Mouse (Mus musculus) forebrain, embryonic 11.5 days (tissue): Measurements from ENCODE around the gene Gm2056. TPM values are rescaled to one million over a fixed set of nuclear protein-coding genes. Genes with fewer than 3 reads are reported as not detected.
"Not testable (repeated sequence)": the region's sequence is repeated elsewhere in the genome, so short reads cannot be mapped to it uniquely, and the experiment has no call there.

Source experiments
- ATAC-seq: fragments of 200-750 bp; cut with Nextera tagmentation; replicated peaks from 2 replicates; pipeline ENCODE4 v1.8.0; 2017; ENCODE audit warnings: moderate TSS enrichment; ENCODE audit not compliant: low FRiP score
- DNase-seq: peaks from one replicate; pipeline ENCODE4 v3.0.0-alpha.2; 2017; ENCODE audit warnings: low spot score
- H3K27ac ChIP-seq: fragments of 300-500 bp; sonication (generic); 2 replicates; pipeline ENCODE4 v1.5.1; 2014; ENCODE audit warnings: low read depth, low read length
- H3K27me3 ChIP-seq: fragments of 300-500 bp; sonication (generic); 2 replicates; pipeline ENCODE4 v1.6.1; 2014; ENCODE audit warnings: mild to moderate bottlenecking, low read length, mixed read lengths; ENCODE audit not compliant: control insufficient read depth, insufficient read depth
- H3K36me3 ChIP-seq: fragments of 300-500 bp; sonication (generic); 2 replicates; pipeline ENCODE4 v1.6.1; 2014; ENCODE audit warnings: mild to moderate bottlenecking, low read length, moderate library complexity, mixed read lengths; ENCODE audit not compliant: control insufficient read depth, insufficient read depth
- H3K4me1 ChIP-seq: fragments of 300-500 bp; sonication (generic); replicated peaks from 2 replicates; pipeline ENCODE4 v1.6.1; 2014; ENCODE audit warnings: low read length, mixed read lengths; ENCODE audit not compliant: control insufficient read depth, insufficient read depth
- H3K4me2 ChIP-seq: fragments of 300-500 bp; sonication (generic); 2 replicates; pipeline ENCODE4 v1.6.1; 2014; ENCODE audit warnings: low read depth, mild to moderate bottlenecking, low read length, moderate library complexity, mixed read lengths; ENCODE audit not compliant: severe bottlenecking
- H3K4me3 ChIP-seq: fragments of 300-500 bp; sonication (generic); 2 replicates; pipeline ENCODE4 v1.5.1; 2014; ENCODE audit warnings: low read depth, low read length
- H3K9ac ChIP-seq: fragments of 300-500 bp; sonication (generic); 2 replicates; pipeline ENCODE4 v1.6.1; 2014; ENCODE audit warnings: low read length
- H3K9me3 ChIP-seq: fragments of 300-500 bp; sonication (generic); 2 replicates; pipeline ENCODE4 v1.6.1; 2016; ENCODE audit warnings: low read length, mixed read lengths; ENCODE audit not compliant: control insufficient read depth
- WGBS: fragments of 180-500 bp; shearing (Covaris S2); extraction: QIAGEN DNeasy Blood & Tissue Kit; methylation state at CpG from one replicate; pipeline ENCODE4 v1.1.7; 2014; 5-methylcytosine and 5-hydroxymethylcytosine counted together
- polyA plus RNA-seq: library from polyadenylated mRNA; unstranded; fragments of >200 nt; fragmentation: Nextera tagmentation; extraction: Ambion mirVana; gene quantifications from 2 replicates; pipeline ENCODE4 v1.2.1, GENCODE M21; 2014

Gene Gm2056
- not detected in 2 replicates for polyA plus RNA-seq

DNA sequence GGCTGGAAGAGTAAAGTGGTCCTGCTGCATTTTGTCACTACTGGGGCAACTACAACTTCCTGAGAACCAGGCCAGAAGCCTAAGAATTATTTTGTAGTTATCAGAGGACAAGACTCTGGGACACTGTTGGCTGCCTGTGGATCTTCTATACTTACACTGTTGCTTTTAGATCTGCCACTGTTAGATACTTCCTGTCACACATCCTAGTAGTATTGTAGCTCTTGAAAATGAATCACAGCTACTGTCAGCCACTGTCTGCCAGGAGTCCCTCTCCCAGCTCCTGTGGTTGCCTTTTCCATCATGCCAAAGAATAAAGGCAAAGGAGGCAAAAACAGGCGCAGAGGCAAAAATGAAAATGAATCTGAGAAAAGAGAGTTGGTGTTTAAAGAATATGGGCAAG lies at the start of gene Gm2056:
Gene Gm2056 (plus strand): TSS at position 301 of the 400 bp plus-strand sequence.
- not testable (repeated sequence) for H3K4me1 ChIP-seq, H3K36me3 ChIP-seq, DNase-seq, H3K27ac ChIP-seq, H3K9me3 ChIP-seq, ATAC-seq, H3K9ac ChIP-seq, H3K4me3 ChIP-seq, H3K4me2 ChIP-seq, H3K27me3 ChIP-seq
- 67% methylated on average over 1 of the region's 1 CpGs for WGBS

DNA sequence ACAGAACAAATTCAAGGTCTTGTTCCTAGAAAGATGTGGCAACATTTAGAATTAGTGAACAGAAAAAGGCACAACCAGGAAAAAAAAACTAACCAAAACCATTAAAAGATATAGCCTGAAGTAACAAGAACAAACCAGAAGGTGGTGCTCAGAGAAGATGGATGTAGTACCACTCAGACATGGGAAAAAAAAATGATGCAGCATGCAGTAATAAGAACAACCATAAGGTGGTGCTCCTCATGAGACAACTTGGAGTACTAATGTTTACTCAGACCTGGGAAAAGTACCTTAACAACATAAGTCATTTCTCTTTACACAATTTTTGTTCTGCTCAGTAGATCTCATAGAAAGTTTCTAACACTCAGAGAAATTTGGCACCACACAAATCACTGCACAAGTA lies 42.8 kb upstream of the Gm2056 start:
- H3K36me3 ChIP-seq, H3K27me3 ChIP-seq, H3K4me3 ChIP-seq, H3K4me2 ChIP-seq, H3K9ac ChIP-seq, H3K9me3 ChIP-seq, DNase-seq, H3K27ac ChIP-seq, H3K4me1 ChIP-seq, ATAC-seq: not testable (repeated sequence)

DNA sequence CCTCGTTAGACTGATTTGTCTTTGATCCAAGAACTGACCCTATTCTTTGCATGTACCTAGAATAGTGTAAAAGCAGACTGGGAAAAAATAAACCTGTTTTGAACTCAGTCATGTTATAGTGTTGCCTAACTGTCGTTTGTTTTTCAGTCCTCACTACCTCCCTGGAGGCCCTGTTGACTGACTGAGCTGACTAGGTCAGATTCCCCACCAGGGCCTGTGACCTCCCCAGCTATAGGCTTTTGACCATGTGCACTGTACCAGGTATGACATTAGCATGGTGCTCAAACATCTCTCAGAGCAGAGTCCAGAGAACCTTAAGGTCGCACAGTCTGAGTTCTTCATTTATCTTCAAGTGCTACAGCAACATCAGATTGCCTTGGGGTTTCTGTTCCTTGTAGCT lies 22.7 kb upstream of the Gm2056 start:
- H3K9ac ChIP-seq, H3K4me2 ChIP-seq, H3K27me3 ChIP-seq, H3K27ac ChIP-seq, H3K9me3 ChIP-seq, ATAC-seq, H3K36me3 ChIP-seq, DNase-seq, H3K4me1 ChIP-seq, H3K4me3 ChIP-seq: not testable (repeated sequence)
- 81% methylated on average over 3 of the region's 3 CpGs for WGBS

DNA sequence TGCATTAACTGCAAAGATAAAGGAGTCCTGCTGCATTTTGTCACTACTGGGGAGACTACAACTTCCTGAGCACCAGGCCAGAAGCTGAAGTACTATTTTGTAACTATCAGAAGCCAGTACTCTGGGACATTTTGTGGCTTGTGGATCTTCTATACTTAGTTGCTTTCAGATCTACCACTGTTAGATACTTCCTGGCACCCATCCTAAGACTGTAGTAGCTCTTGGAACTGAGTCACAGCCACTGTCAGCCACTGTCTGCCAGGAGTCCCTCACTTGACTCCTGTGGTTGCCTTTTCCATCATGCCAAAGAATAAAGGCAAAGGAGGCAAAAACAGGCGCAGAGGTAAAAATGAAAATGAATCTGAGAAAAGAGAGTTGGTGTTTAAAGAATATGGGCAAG lies 15.3 kb upstream of the Gm2056 start, which contains the start of gene Gm2075:
Gene Gm2075 (plus strand): TSS at position 301 of the 400 bp plus-strand sequence.
- WGBS, result no CpG with 5 or more reads among the region's 1 CpGs
- ATAC-seq, result not testable (repeated sequence)

DNA sequence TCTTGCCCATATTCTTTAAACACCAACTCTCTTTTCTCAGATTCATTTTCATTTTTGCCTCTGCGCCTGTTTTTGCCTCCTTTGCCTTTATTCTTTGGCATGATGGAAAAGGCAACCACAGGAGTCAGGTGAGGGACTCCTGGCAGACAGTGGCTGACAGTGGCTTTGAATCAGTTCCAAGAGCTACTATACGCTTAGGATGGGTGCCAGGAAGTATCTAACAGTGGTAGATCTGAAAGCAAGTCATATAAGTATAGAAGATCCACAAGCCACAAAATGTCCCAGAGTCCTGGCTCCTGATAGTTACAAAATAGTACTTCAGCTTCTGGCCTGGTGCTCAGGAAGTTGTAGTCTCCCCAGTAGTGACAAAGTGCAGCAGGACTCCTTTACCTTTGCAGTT lies 8.1 kb upstream of the Gm2056 start, which contains the start of gene Gm6803:
Gene Gm6803 (minus strand): TSS at position 101 of the 400 bp plus-strand sequence.
- not testable (repeated sequence) for H3K4me3 ChIP-seq, H3K27ac ChIP-seq, DNase-seq, ATAC-seq, H3K27me3 ChIP-seq, H3K4me1 ChIP-seq, H3K4me2 ChIP-seq, H3K9ac ChIP-seq, H3K9me3 ChIP-seq, H3K36me3 ChIP-seq
- 91% methylated on average over 2 of the region's 2 CpGs for WGBS

More for the DNA sequence above, 15.3 kb upstream of the Gm2056 start, which contains the start of gene Gm2075:
- H3K4me2 ChIP-seq, H3K9me3 ChIP-seq, H3K4me1 ChIP-seq, H3K27ac ChIP-seq, H3K4me3 ChIP-seq, H3K36me3 ChIP-seq, H3K9ac ChIP-seq, H3K27me3 ChIP-seq, DNase-seq: not testable (repeated sequence)

DNA sequence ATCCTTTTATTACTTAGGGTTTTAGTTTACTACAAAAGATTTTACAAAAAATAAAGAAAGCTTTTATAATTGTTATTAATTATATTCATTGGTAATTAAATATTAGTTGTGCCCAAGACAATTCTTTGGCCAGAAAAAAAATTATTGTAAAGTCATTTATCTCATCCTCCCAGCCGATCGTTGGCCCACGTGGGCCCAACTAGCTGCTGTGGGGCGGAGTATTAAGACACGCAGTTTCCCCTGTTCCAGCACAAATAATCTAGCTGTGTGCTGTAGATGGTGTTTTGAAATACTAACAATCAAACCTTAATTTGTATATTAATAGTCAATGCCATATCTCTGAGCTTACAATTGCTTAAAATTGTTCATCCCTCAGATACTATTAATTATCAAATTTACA lies 5.4 kb downstream of the Gm2056 start:
- not testable (repeated sequence) for H3K27ac ChIP-seq, H3K9ac ChIP-seq, DNase-seq, H3K9me3 ChIP-seq, H3K36me3 ChIP-seq, H3K4me1 ChIP-seq, ATAC-seq, H3K4me2 ChIP-seq, H3K27me3 ChIP-seq, H3K4me3 ChIP-seq
- WGBS, result 95% methylated on average over 5 of the region's 5 CpGs

DNA sequence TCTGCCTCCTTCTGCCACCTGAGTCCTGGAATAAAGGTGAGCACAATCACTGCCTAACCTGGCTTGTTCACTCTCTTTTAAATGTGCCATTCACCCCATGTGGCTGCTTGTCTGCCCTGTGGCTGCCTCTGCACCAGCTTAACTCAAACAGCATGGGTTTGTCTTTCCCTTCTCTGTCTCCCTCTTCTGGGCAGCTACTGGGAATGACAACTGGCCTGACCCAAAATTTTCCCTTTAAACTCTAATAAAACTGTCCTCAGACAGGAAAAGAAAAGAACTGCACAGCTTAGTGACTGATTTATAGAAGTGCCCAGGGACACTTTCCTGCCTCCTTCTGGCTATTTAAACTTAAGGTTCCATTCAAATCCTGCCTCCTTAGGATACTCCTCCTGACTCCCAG lies 12.3 kb downstream of the Gm2056 start:
- H3K36me3 ChIP-seq, H3K27me3 ChIP-seq, H3K9me3 ChIP-seq, DNase-seq, H3K27ac ChIP-seq, H3K4me2 ChIP-seq, H3K4me1 ChIP-seq, H3K9ac ChIP-seq, H3K4me3 ChIP-seq, ATAC-seq: not testable (repeated sequence)

DNA sequence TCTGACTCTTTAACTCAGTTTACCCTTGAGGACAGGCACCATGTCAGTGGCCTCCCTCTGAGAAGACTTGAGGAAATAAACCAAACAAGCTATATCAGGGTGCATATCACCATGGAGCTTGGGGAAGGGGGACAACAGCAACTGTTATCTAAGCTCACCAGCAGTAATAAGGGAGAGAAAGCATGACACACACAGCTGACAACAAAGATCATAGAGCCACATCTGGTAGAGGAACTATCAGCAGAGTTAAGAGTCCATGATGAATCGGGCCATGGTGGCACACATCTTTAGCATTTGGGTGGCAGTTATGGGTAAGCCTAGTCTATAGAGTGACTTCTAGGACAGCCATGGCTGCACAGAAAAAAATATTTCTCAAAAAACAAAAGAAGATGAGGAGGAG lies 12.9 kb downstream of the Gm2056 start:
- not testable (repeated sequence) for DNase-seq, H3K4me3 ChIP-seq, H3K4me1 ChIP-seq, H3K36me3 ChIP-seq, H3K9me3 ChIP-seq, H3K27ac ChIP-seq, H3K4me2 ChIP-seq, H3K9ac ChIP-seq, ATAC-seq, H3K27me3 ChIP-seq
- 100% methylated on average over 1 of the region's 1 CpGs for WGBS

DNA sequence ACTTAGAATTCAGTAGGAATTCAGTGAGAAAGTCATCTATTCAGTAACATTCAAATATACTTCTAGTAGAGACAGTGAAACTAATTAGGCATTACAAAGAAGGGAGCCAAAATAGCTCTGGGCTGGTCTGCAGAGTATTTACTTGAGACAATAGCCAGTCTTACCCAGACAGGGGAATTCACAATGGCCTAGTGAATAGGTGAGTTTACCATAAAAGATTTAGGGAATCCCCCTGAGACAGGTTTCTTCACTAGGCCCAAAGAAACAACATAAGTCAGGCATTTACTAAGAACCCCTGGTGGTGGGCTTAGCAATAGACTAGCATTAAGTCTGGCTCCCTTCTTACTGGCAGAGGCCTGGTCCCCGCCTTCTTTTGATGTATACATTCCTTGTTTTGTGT lies 18.4 kb downstream of the Gm2056 start:
- not testable (repeated sequence) for H3K36me3 ChIP-seq, ATAC-seq, DNase-seq, H3K27me3 ChIP-seq, H3K9me3 ChIP-seq, H3K4me3 ChIP-seq, H3K4me2 ChIP-seq, H3K9ac ChIP-seq, H3K4me1 ChIP-seq, H3K27ac ChIP-seq
- 42% methylated on average over 1 of the region's 1 CpGs for WGBS
